Mouse (Mus musculus) hindbrain, embryonic 12.5 days (tissue): ENCODE measurements at regions not wholly inside any gene's neighbourhood (a gene's known extent, or its start where the extent isn't known, plus 50 kb on each side); places are given as distances from the start of the nearest gene placed in this dataset.
"Not testable (repeated sequence)": the region's sequence is repeated elsewhere in the genome, so short reads cannot be mapped to it uniquely, and the experiment has no call there.

Experiments used
- ATAC-seq: fragments of 200-750 bp; cut with Nextera tagmentation; 2 replicates; pipeline ENCODE4 v1.8.0; 2017; ENCODE audit warnings: moderate TSS enrichment; ENCODE audit not compliant: low FRiP score
- H3K27ac ChIP-seq: fragments of 300-500 bp; sonication (generic); 2 replicates; pipeline ENCODE4 v1.5.1; 2016; ENCODE audit warnings: mild to moderate bottlenecking
- H3K27me3 ChIP-seq: fragments of 300-500 bp; sonication (generic); 2 replicates; pipeline ENCODE4 v1.6.1; 2016; ENCODE audit warnings: mild to moderate bottlenecking
- H3K36me3 ChIP-seq: fragments of 300-500 bp; sonication (generic); 2 replicates; pipeline ENCODE4 v1.6.1; 2016; ENCODE audit warnings: mild to moderate bottlenecking
- H3K4me1 ChIP-seq: fragments of 300-500 bp; sonication (generic); 2 replicates; pipeline ENCODE4 v1.6.1; 2016
- H3K4me2 ChIP-seq: fragments of 300-500 bp; sonication (generic); replicated peaks from 2 replicates; pipeline ENCODE4 v1.6.1; 2016; ENCODE audit warnings: mild to moderate bottlenecking
- H3K4me3 ChIP-seq: fragments of 300-500 bp; sonication (generic); 2 replicates; pipeline ENCODE4 v1.5.1; 2016; ENCODE audit warnings: mild to moderate bottlenecking
- H3K9ac ChIP-seq: fragments of 300-500 bp; sonication (generic); 2 replicates; pipeline ENCODE4 v1.6.1; 2016; ENCODE audit warnings: mild to moderate bottlenecking, moderate library complexity
- H3K9me3 ChIP-seq: fragments of 300-500 bp; sonication (generic); replicated peaks from 2 replicates; pipeline ENCODE4 v1.6.1; 2016; ENCODE audit warnings: mild to moderate bottlenecking
- WGBS: fragments of 180-500 bp; shearing (Covaris S2); methylation state at CpG from one replicate; pipeline ENCODE4 v1.1.7; 2016; 5-methylcytosine and 5-hydroxymethylcytosine counted together

- H3K27ac ChIP-seq: no peak overlapping the region
- no peak overlapping the region for H3K9ac ChIP-seq
- no peak overlapping the region for H3K4me2 ChIP-seq
- ATAC-seq: no peak
- WGBS: 63% methylated on average over 6 of the region's 6 CpGs
- no peaks in the 10 kb centered on the region for H3K9me3 ChIP-seq
- H3K4me3 ChIP-seq: no peak overlapping the region
- H3K4me1 ChIP-seq: no peaks in the 10 kb centered on the region
- H3K36me3 ChIP-seq: no peaks in the 10 kb centered on the region
- H3K27me3 ChIP-seq: no peaks in the 10 kb centered on the region
Observed at GRCm38 (mm10) chr13:39425944-39426343, 465.3 kb upstream of the Slc35b3 start.

GRCm38 (mm10) chr13:39418127-39418526, 457.5 kb upstream of the Slc35b3 start:
- ATAC-seq: no peak
- no peak overlapping the region for H3K9ac ChIP-seq
- no peaks in the 10 kb centered on the region for H3K27me3 ChIP-seq
- H3K4me2 ChIP-seq: no peak overlapping the region
- H3K27ac ChIP-seq: no peak overlapping the region
- H3K4me1 ChIP-seq: no peaks in the 10 kb centered on the region
- no peak overlapping the region for H3K4me3 ChIP-seq
- H3K36me3 ChIP-seq: no peaks in the 10 kb centered on the region
- no peaks in the 10 kb centered on the region for H3K9me3 ChIP-seq
- 57% methylated on average over 7 of the region's 7 CpGs for WGBS

DNA sequence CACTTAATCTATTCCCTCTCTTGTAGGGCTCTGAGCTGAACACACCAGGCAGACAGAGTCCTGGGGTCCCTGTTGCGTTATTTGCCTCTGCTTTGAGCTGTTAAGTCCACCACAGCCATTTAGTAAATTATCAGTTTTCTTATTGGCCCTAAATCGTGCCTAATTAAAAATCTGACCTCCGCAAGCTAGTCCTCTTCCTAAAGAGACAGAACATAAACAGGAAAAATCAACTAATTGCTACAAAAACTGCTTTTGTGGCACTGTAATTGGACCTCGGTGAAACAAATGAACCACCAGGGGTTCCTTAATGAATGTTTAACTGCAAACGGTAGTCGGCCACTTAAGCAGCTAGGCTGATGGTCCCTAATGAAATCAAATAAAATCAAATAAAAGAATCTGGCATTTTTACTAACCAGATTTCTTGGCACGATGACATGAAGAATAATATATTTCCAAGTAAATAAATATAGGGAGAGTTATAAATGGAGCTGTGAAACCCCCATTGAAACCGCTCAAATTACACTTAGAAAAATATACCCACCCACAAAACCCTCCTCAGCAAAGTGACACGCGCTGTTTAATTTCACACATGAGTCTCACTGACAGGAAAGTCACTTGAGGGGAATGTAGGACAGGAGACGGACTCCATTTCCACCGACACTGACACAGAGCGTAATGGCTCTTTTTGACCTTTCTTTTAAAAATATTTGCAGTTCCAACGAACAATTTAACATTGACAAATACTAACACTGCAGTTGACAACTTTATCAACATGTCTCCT, 451.0 kb upstream of the Slc35b3 start:
- H3K4me2 ChIP-seq: no peak overlapping the region
- no peaks in the 10 kb centered on the region for H3K27me3 ChIP-seq
- H3K9ac ChIP-seq: no peak overlapping the region
- 61% methylated on average over 14 of the region's 14 CpGs for WGBS
- H3K36me3 ChIP-seq: no peaks in the 10 kb centered on the region
- ATAC-seq: no peak
- no peak overlapping the region for H3K27ac ChIP-seq
- H3K4me1 ChIP-seq: no peaks in the 10 kb centered on the region
- H3K4me3 ChIP-seq: no peak overlapping the region
- no peaks in the 10 kb centered on the region for H3K9me3 ChIP-seq

DNA sequence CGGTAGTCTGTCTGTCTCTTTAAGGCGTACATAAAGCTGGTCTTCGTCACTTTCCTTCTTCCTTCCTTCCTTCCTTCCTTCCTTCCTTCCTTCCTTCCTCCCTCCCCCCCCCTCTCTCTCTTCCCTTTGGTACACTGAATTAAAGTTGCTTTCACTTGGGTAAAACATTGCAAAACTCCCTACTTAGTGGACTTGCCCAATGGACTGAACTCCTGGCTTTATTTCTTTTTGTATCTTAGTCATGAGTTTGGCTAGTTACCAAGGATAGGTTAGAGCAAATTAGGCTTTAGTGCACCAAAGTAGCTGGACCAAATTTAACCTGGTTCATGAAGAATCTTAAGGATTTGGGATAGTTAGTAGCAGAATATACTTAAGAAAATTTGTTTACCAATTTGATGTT, 431.9 kb upstream of the Slc35b3 start:
- ATAC-seq: no peak

DNA sequence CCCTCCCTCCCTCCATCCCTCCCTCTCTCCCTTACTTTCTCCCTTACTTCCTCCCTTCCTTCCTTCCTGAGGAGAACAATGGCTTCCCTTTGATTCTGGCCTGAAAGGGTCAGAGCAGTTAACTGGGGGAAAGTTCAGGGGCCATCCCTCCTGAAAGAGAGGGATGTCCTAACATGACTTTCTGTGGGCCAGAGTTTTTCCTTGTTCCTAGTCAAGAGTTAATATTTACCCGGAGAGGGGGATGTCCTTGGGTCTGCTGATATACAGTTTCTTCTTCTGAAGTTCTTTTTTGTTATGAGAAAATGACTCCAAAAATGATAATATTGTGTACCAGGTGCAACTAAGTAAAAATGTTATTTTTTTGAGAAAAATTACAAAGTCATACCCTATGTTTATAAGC, 431.5 kb upstream of the Slc35b3 start:
- H3K4me1 ChIP-seq, H3K4me3 ChIP-seq, H3K27ac ChIP-seq, H3K36me3 ChIP-seq, H3K4me2 ChIP-seq, ATAC-seq, H3K9ac ChIP-seq, H3K27me3 ChIP-seq, H3K9me3 ChIP-seq: not testable (repeated sequence)
- WGBS: 67% methylated on average over 1 of the region's 1 CpGs

More for the DNA sequence above, 431.9 kb upstream of the Slc35b3 start:
- no peaks in the 10 kb centered on the region for H3K9me3 ChIP-seq
- no peak overlapping the region for H3K4me3 ChIP-seq
- WGBS: 95% methylated on average over 3 of the region's 3 CpGs
- H3K4me2 ChIP-seq: no peak overlapping the region
- no peak overlapping the region for H3K27ac ChIP-seq
- H3K4me1 ChIP-seq: no peaks in the 10 kb centered on the region
- no peak overlapping the region for H3K9ac ChIP-seq
- no peaks in the 10 kb centered on the region for H3K27me3 ChIP-seq
- no peaks in the 10 kb centered on the region for H3K36me3 ChIP-seq

DNA sequence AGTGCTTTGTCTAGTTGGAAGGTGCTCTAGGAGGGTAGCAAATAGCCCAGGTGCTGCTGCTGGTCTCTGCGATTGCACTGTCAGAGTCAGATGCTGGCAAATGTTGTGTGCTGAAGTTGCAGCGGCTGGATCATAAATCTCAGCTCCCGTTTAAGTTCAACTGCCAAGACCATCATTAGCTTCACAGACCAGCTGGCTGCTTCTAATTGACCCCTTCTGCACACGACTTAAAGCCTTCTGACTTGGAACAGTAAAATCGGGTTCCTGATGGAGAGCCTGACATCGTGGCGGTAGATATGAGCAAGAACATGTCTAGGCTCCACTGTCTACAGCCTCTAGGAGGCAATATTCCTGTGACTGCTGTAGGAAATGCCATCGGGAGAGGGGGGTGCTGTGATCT, 416.0 kb upstream of the Slc35b3 start:
- no peaks in the 10 kb centered on the region for H3K4me1 ChIP-seq
- no peak for ATAC-seq
- H3K27me3 ChIP-seq: no peaks in the 10 kb centered on the region
- no peaks in the 10 kb centered on the region for H3K36me3 ChIP-seq
- H3K4me3 ChIP-seq: no peak overlapping the region
- no peak overlapping the region for H3K9ac ChIP-seq
- 86% methylated on average over 8 of the region's 8 CpGs for WGBS
- H3K27ac ChIP-seq: no peak overlapping the region
- H3K4me2 ChIP-seq: no peak overlapping the region
- H3K9me3 ChIP-seq: no peaks in the 10 kb centered on the region

DNA sequence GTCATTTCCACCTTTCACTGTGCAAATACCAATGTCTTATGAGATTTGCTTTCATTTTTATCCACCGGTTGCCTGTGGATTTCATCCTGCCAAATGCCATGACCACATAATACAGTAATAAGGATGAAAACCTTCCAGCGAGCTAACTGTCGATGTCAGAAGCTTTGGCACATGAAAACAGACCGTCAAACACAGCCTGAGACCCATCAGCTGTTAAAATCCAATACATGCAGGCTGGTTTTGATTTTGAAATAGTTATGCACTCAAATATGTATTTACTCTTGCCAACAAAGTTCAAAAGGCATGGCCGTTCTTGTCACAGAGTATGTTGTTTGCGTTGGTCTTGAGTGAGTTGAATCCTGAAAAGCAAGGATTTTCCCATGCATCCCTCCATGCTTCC, 415.6 kb upstream of the Slc35b3 start:
- Histone ChIP-seq H3K4me2 (no peak overlapping the region), H3K4me1 (no peaks in the 10 kb centered on the region), H3K36me3 (no peaks in the 10 kb centered on the region), H3K9me3 (no peaks in the 10 kb centered on the region), H3K9ac (no peak overlapping the region), H3K27me3 (no peaks in the 10 kb centered on the region), H3K27ac (no peak overlapping the region), H3K4me3 (no peak overlapping the region)
- ATAC-seq: no peak
- 86% methylated on average over 6 of the region's 6 CpGs for WGBS

DNA sequence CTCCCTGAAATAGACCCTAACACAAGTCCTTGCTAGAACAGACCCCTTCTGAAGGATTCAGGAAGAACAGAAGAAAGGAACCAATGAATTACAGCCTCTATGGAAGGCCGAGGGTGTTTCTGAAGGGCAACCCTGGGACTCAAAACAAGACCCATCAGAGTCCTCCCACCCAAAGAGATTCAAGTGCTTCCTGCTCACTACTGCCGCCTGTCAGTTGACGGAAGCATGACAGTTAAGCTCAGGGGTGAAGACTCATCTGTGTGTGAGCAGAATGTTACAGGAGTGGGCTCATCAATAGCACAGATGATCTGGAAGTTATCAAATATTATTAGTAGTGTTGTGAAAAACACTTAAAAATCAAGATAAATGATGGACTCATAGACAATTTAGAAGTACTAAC, 411.9 kb upstream of the Slc35b3 start:
- WGBS: 67% methylated on average over 3 of the region's 3 CpGs
- no peaks in the 10 kb centered on the region for H3K27me3 ChIP-seq
- no peaks in the 10 kb centered on the region for H3K36me3 ChIP-seq
- no peaks in the 10 kb centered on the region for H3K9me3 ChIP-seq
- no peak overlapping the region for H3K9ac ChIP-seq
- no peak for ATAC-seq
- H3K27ac ChIP-seq: no peak overlapping the region
- H3K4me2 ChIP-seq: no peak overlapping the region
- H3K4me1 ChIP-seq: no peaks in the 10 kb centered on the region
- H3K4me3 ChIP-seq: no peak overlapping the region

DNA sequence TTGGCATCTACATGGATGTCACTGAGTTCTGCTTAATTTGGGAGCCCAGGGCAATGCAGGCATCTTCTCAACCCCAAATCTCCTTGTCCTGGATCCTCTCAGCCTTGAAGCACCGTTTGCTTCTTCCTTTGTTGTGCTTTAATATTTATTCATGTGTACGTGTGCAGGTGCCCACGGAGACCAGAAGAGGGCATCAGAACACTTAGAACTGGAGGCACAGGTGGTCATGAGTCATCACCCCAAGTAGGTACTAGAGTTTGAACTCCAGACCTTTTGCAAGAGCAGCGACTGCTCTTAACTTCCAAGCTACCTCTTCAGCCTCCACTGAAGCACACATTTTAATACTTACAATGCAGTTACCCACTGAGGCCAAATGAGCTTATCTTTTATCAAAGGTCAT, 403.0 kb upstream of the Slc35b3 start:
- no peak overlapping the region for H3K4me2 ChIP-seq
- ATAC-seq: no peak
- no peaks in the 10 kb centered on the region for H3K27me3 ChIP-seq
- no peak overlapping the region for H3K9ac ChIP-seq
- no peak overlapping the region for H3K4me3 ChIP-seq
- H3K27ac ChIP-seq: no peak overlapping the region
- WGBS: 66% methylated on average over 4 of the region's 4 CpGs
- no peaks in the 10 kb centered on the region for H3K9me3 ChIP-seq
- H3K4me1 ChIP-seq: no peaks in the 10 kb centered on the region
- no peaks in the 10 kb centered on the region for H3K36me3 ChIP-seq

GRCm38 (mm10) chr13:39362536-39362935, 401.9 kb upstream of the Slc35b3 start:
- no peak overlapping the region for H3K27ac ChIP-seq
- 81% methylated on average over 13 of the region's 13 CpGs for WGBS
- no peaks in the 10 kb centered on the region for H3K4me1 ChIP-seq
- no peaks in the 10 kb centered on the region for H3K27me3 ChIP-seq
- H3K9me3 ChIP-seq: no peaks in the 10 kb centered on the region
- H3K9ac ChIP-seq: no peak overlapping the region
- H3K4me3 ChIP-seq: no peak overlapping the region
- no peak overlapping the region for H3K4me2 ChIP-seq
- ATAC-seq: no peak
- no peaks in the 10 kb centered on the region for H3K36me3 ChIP-seq

DNA sequence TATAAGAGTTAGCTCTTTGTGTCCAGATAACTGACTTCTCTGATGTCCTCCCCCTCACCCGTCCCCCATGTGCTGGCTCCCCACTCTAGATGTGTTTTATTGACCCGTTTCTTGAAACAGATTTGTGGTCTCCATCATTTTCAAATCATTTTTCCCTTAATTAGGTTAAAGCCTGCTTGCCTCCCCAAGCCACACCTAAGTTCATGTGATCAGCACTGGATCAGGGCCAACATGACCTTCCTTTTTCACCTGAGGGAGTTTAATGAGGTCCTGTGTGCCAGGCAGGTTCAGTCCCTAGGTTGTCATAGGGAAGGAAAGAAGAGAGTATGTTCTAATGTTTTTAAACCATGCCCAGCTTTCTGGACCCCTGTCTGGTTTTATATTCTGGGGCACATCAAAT, 390.9 kb upstream of the Slc35b3 start:
- Histone ChIP-seq H3K9me3 (no peaks in the 10 kb centered on the region), H3K4me1 (0 out of 2 replicates have a peak, but pooled peaks cover 4% of the 10 kb centered on the region), H3K27ac (no peak overlapping the region), H3K4me3 (no peak overlapping the region), H3K36me3 (no peaks in the 10 kb centered on the region), H3K4me2 (no peak overlapping the region), H3K27me3 (no peaks in the 10 kb centered on the region), H3K9ac (no peak overlapping the region)
- WGBS: 59% methylated on average over 2 of the region's 2 CpGs
- no peak for ATAC-seq

DNA sequence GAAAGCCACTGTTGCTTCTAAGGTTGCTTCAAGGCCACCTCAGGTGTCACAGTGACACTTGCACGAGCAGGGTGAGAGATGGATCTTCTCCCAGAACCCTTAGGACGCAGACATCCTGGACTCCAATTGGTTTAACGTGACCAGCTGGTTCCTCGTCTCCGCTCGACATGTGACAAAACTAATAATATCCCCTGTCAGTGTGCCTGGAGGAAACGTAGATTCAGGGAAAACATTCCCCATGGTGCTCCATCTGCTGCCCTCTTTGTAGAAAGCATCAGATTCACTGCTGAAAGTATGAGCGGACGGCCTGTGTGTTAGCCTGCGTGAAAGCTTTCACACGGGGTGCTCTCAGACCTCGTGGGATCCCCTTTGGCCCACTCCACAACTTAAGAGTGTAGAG, 390.0 kb upstream of the Slc35b3 start:
- Histone ChIP-seq H3K4me1 (0 out of 2 replicates have a peak, but pooled peaks cover 4% of the 10 kb centered on the region), H3K27me3 (no peaks in the 10 kb centered on the region), H3K9me3 (no peaks in the 10 kb centered on the region), H3K36me3 (no peaks in the 10 kb centered on the region), H3K27ac (no peak overlapping the region), H3K4me3 (no peak overlapping the region), H3K4me2 (no peak overlapping the region), H3K9ac (no peak overlapping the region)
- WGBS: 62% methylated on average over 12 of the region's 12 CpGs
- no peak for ATAC-seq

DNA sequence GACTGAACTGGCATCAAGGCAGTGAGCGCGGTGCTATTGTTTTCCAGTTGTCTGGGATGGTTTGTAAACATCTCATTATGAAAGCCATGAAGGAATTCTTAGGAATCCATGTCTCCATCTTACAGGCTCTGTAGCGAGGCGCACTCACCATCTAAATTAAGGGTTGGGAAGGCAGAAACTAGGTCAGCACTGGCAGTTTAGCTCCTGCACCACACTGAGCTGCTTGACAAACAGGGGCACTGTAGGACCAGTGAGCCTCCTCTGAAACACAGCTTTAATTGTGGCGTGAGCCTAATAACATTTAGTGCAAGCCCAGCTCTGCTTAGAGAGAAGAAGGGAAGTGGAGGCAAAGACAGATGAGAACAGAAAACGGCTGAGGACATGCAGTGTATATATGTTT, 387.1 kb upstream of the Slc35b3 start:
- Histone ChIP-seq H3K27me3 (no peaks in the 10 kb centered on the region), H3K36me3 (no peaks in the 10 kb centered on the region), H3K9ac (no peak overlapping the region), H3K4me2 (no peak overlapping the region), H3K27ac (no peak overlapping the region), H3K4me1 (0 out of 2 replicates have a peak, but pooled peaks cover 4% of the 10 kb centered on the region), H3K9me3 (no peaks in the 10 kb centered on the region), H3K4me3 (no peak overlapping the region)
- no peak for ATAC-seq
- 86% methylated on average over 6 of the region's 6 CpGs for WGBS
